9 mouse cellular contexts compared by ENCODE assay signal in genomic region chr16:17807192-17808009, GRCm38 (mm10). TPM values are rescaled to one million over a fixed set of nuclear protein-coding genes. Genes with fewer than 3 reads are reported as not detected.
DNase-seq lines count a peak whose midpoint lies in the region; ATAC-seq and TF ChIP-seq lines count a peak whose summit lies in the region.
"Had no signal": no experiment of that assay in that cellular context is flagged by ENCODE, and none has a peak within 500 bp of the region (broad histone marks: within the 10 kb centered on the region; RNA-seq: fewer than 3 reads in every experiment).

No protein-coding gene starts in this region.

- intact Hi-C loops in left cerebral cortex, postnatal 25 days (cut with DNase I), result no loop called here

- H3K27ac ChIP-seq in intestine, postnatal 0 days (ENCODE audit: low read depth, low read length), result no peak overlapping the region

- peak; percentile 92 for DNase-seq in adrenal gland, postnatal 10 days
- peak; percentile 96 for DNase-seq in embryo, embryonic 11 days
- DNase-seq in left cerebral cortex, postnatal 25 days (ENCODE audit: low spot score in 2 of 2), result peak; percentile 92 to 94
- peak; percentile 92 for DNase-seq in mesoderm, embryonic 11.5 days (ENCODE audit: low read depth, low spot score)
- DNase-seq in right cerebral cortex, postnatal 36 days (ENCODE audit: low spot score in 2 of 2), result peak; percentile 82 to 83
- peak; percentile 90 for DNase-seq in yolk sac, embryonic 10.5 days (ENCODE audit: low spot score)

- H3K36me3 ChIP-seq in intestine, postnatal 0 days (ENCODE audit: control insufficient read depth, insufficient read depth), result 0 out of 2 replicates have a peak, but pooled peaks cover 4% of the 10 kb centered on the region

- 0 out of 2 replicates have a peak overlapping the region, but pooled peaks have one; percentile 17 for H3K9ac ChIP-seq in intestine, postnatal 0 days (ENCODE audit: low read depth, low read length)

- H3K27me3 ChIP-seq in intestine, postnatal 0 days (replicated peaks; ENCODE audit: control insufficient read depth, insufficient read depth, low read length), result peaks cover 52% of the 10 kb centered on the region

- peak overlapping the region; percentile 87 for H3K4me2 ChIP-seq in intestine, postnatal 0 days (replicated peaks; ENCODE audit: low read depth)

- no peaks in the 10 kb centered on the region for H3K9me3 ChIP-seq in intestine, postnatal 0 days (ENCODE audit: control insufficient read depth)

- no peak for TF ChIP-seq CTCF in intestine, postnatal 0 days (IDR thresholded peaks at IDR 0.05; ENCODE audit: low read depth)

- 0 out of 2 replicates have a peak, but pooled peaks cover 8% of the 10 kb centered on the region for H3K4me1 ChIP-seq in intestine, postnatal 0 days (replicated peaks; ENCODE audit: control insufficient read depth, insufficient read depth, low read length)

- peak overlapping the region; percentile 36 for H3K4me3 ChIP-seq in intestine, postnatal 0 days (ENCODE audit: low read depth, low read length)
- H3K4me3 ChIP-seq: myocyte had no signal

- peak; percentile 71 for ATAC-seq in granulocyte monocyte progenitor cell, adult 5-6 weeks (replicated peaks; ENCODE audit: poor library complexity, severe bottlenecking)
- peak; percentile 53; the same call in 1 of the 2 replicates for ATAC-seq in intestine, postnatal 0 days

- WGBS in intestine, postnatal 0 days, result 15% methylated on average over 73 of the region's 73 CpGs

RNA-seq across cellular contexts. Expression of gene Scarf2, which starts 10.3 kb away (rescaled TPM):
- 10 to 100 TPM; 15.0 to 16.7 TPM for total RNA-seq in adrenal gland, postnatal 10 days (2021)
- total RNA-seq in granulocyte monocyte progenitor cell, adult 5-6 weeks (2014; fragmentation: Nextera tagmentation), result 1.1 TPM in 1 of 2 replicates, not detected in the other
- not detected in 2 replicates for total RNA-seq in granulocyte monocyte progenitor cell, adult 5-6 weeks (2017)
- polyA plus RNA-seq in intestine, postnatal 0 days (2015; fragmentation: Nextera tagmentation; extraction: Ambion mirVana), result 6.3 and 6.9 TPM in 2 replicates
- total RNA-seq in left cerebral cortex, postnatal 25 days (2021), result 1 to 10 TPM; 2.9 to 3.2 TPM

RNA-seq across cellular contexts. Expression of gene B830017H08Rik, which starts 25.5 kb away (rescaled TPM):
- total RNA-seq in adrenal gland, postnatal 10 days (2021), result not detected
- not detected in 2 replicates for total RNA-seq in granulocyte monocyte progenitor cell, adult 5-6 weeks (2014; fragmentation: Nextera tagmentation)
- total RNA-seq in granulocyte monocyte progenitor cell, adult 5-6 weeks (2017), result not detected in 2 replicates
- polyA plus RNA-seq in intestine, postnatal 0 days (2015; fragmentation: Nextera tagmentation; extraction: Ambion mirVana), result not detected in 2 replicates
- 1 to 10 TPM; 4.7 to 5.4 TPM for total RNA-seq in left cerebral cortex, postnatal 25 days (2021)

RNA-seq across cellular contexts. Expression of gene Car15, which starts 30.8 kb away (rescaled TPM):
- 1 to 10 TPM; 1.3 to 1.9 TPM for total RNA-seq in adrenal gland, postnatal 10 days (2021)
- 3.0 and 5.2 TPM in 2 replicates for total RNA-seq in granulocyte monocyte progenitor cell, adult 5-6 weeks (2014; fragmentation: Nextera tagmentation)
- not detected in 2 replicates for total RNA-seq in granulocyte monocyte progenitor cell, adult 5-6 weeks (2017)
- polyA plus RNA-seq in intestine, postnatal 0 days (2015; fragmentation: Nextera tagmentation; extraction: Ambion mirVana), result 0.39 and 0.59 TPM in 2 replicates
- 10 to 100 TPM; 12.3 to 13.8 TPM for total RNA-seq in left cerebral cortex, postnatal 25 days (2021)

RNA-seq across cellular contexts. Expression of gene Klhl22, which starts 48.0 kb away (rescaled TPM):
- 10 to 100 TPM; 30.6 to 47.9 TPM for total RNA-seq in adrenal gland, postnatal 10 days (2021)
- total RNA-seq in granulocyte monocyte progenitor cell, adult 5-6 weeks (2014; fragmentation: Nextera tagmentation), result 16.7 and 20.1 TPM in 2 replicates
- total RNA-seq in granulocyte monocyte progenitor cell, adult 5-6 weeks (2017), result 13.2 and 24.6 TPM in 2 replicates
- 29.0 and 29.9 TPM in 2 replicates for polyA plus RNA-seq in intestine, postnatal 0 days (2015; fragmentation: Nextera tagmentation; extraction: Ambion mirVana)
- total RNA-seq in left cerebral cortex, postnatal 25 days (2021), result 100 to 1,000 TPM in 1 of 2 experiments, 10 to 100 TPM in 1; 87.8 to 101 TPM

Comparison
In these comparisons a context has a peak if more than half of its experiments do, and no peak if none do; other contexts are left out.
1. RNA of gene B830017H08Rik, which starts 25.5 kb away (total RNA-seq): 4.7 to 5.4 TPM in left cerebral cortex, postnatal 25 days; not detected in adrenal gland, postnatal 10 days and not detected in granulocyte monocyte progenitor cell, adult 5-6 weeks; every median in the first group is over 4 times any median in the second.
2. Peak in every context shown above with its lines, with median percentiles within 50 percentile points of each other: DNase-seq.